Mouse (Mus musculus) adrenal gland, postnatal 4 days (tissue): ENCODE results near the gene C9orf72. TPM values are rescaled to one million over a fixed set of nuclear protein-coding genes. Genes with fewer than 3 reads are reported as not detected.

Experiments used
- total RNA-seq, 2 experiments: library from RNA; stranded (reverse); gene quantifications; 2 replicates each; pipeline ENCODE4 v1.2.3; 2021

C9orf72 gene
- total RNA-seq, 2 experiments from 2014 or later = 17.9 to 19.9 TPM

Other genes with a start within 250 kb of the C9orf72 start
- not detected for gene Ifnk, start 74.1 kb downstream of the C9orf72 start, total RNA-seq
- 10 to 100 TPM; 32.8 to 36.2 TPM for gene Mob3b, start 68.7 kb downstream of the C9orf72 start, total RNA-seq